Mouse (Mus musculus) cerebellum, adult 2 months (tissue): ENCODE results near the gene Azi2.

Experiments
- CTCF ChIP-seq: fragments of 200-500 bp; IDR thresholded peaks from 2 replicates; pipeline ENCODE4 v1.5.1; 2011; ENCODE audit warnings: low read depth, mild to moderate bottlenecking, control low read depth, low read length, moderate library complexity, borderline replicate concordance; ENCODE audit not compliant: insufficient read depth
- POLR2A ChIP-seq: fragments of 200-500 bp; IDR thresholded peaks from 2 replicates; pipeline ENCODE4 v1.6.1; 2011; ENCODE audit warnings: low read length, control low read depth, borderline replicate concordance; ENCODE audit not compliant: insufficient read depth

- TF ChIP-seq CTCF (no peak), POLR2A (no peak)
Observed at GRCm38 (mm10) chr9:118100484-118100883, 60.2 kb downstream of the Azi2 start.
